Mouse (Mus musculus): ENCODE measurements at regions not wholly inside any gene's neighbourhood (a gene's known extent, or its start where the extent isn't known, plus 50 kb on each side); places are given as distances from the start of the nearest gene placed in this dataset.

DNA sequence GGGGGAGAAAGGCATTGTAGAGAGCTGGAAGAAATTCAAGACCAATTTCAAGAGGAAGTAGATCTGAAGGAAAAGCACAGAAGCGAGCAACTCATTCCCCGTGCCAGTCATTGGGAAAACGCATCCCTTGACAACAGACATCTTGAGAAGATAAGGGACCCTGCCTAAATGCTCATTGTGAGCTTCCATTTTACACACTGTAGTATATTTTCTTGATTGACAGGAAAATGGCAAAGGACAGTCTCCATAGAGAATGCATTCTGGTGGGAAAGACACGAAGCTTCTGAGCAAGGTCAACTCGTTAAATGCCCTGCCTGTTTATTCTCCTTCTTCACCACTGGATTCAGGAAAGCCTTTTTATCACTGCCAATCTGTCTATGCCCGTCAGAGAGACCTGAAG lies 424.1 kb upstream of the Vwc2 start:
- no peak overlapping the region for H3K9ac ChIP-seq
- H3K4me1 ChIP-seq (replicated peaks; ENCODE audit: control insufficient read depth, insufficient read depth, low read length): no peaks in the 10 kb centered on the region
- no peak overlapping the region for H3K4me3 ChIP-seq (replicated peaks; ENCODE audit: low read length)
- ATAC-seq (ENCODE audit: low FRiP score) (peak; percentile 24; the same call in 1 of the 2 replicates), DNase-seq (ENCODE audit: low spot score) (no peak)
- WGBS: 57% methylated on average over 6 of the region's 6 CpGs
- H3K36me3 ChIP-seq (replicated peaks; ENCODE audit: control insufficient read depth, insufficient read depth): no peaks in the 10 kb centered on the region
- no peaks in the 10 kb centered on the region for H3K9me3 ChIP-seq (ENCODE audit: control insufficient read depth, low read length)
- no peaks in the 10 kb centered on the region for H3K27me3 ChIP-seq (ENCODE audit: control insufficient read depth, insufficient read depth, low read length)
- H3K4me2 ChIP-seq (replicated peaks): no peak overlapping the region
- no peak overlapping the region for H3K27ac ChIP-seq

DNA sequence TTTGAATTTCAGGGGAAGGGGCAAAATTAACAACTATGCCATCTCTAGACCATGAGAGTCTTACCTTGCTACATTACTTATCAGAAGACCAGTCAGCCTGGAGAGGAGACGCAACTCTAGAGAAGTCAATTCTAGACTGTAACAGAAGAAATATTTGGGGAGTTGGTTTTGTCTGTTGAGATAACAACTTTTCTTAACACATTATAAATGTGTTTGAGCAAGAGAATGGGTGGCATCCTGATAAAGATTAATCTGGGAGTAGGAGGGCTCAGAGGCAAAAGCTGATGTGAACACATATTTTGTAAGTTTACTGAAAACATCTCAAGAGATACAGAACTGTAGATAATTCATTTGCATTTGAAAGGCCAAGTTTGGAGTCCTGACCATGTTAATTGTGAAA lies 389.0 kb upstream of the Vwc2 start:
- 100% methylated on average over 1 of the region's 1 CpGs for WGBS
- H3K36me3 ChIP-seq (replicated peaks; ENCODE audit: control insufficient read depth, insufficient read depth): no peaks in the 10 kb centered on the region
- no peak overlapping the region for H3K27ac ChIP-seq
- no peak overlapping the region for H3K4me3 ChIP-seq (replicated peaks; ENCODE audit: low read length)
- no peaks in the 10 kb centered on the region for H3K9me3 ChIP-seq (ENCODE audit: control insufficient read depth, low read length)
- ATAC-seq (ENCODE audit: low FRiP score): no peak
- no peak for DNase-seq (ENCODE audit: low spot score)
- no peak overlapping the region for H3K4me2 ChIP-seq (replicated peaks)
- no peaks in the 10 kb centered on the region for H3K4me1 ChIP-seq (replicated peaks; ENCODE audit: control insufficient read depth, insufficient read depth, low read length)
- H3K9ac ChIP-seq: no peak overlapping the region
- H3K27me3 ChIP-seq (ENCODE audit: control insufficient read depth, insufficient read depth, low read length): no peaks in the 10 kb centered on the region

DNA sequence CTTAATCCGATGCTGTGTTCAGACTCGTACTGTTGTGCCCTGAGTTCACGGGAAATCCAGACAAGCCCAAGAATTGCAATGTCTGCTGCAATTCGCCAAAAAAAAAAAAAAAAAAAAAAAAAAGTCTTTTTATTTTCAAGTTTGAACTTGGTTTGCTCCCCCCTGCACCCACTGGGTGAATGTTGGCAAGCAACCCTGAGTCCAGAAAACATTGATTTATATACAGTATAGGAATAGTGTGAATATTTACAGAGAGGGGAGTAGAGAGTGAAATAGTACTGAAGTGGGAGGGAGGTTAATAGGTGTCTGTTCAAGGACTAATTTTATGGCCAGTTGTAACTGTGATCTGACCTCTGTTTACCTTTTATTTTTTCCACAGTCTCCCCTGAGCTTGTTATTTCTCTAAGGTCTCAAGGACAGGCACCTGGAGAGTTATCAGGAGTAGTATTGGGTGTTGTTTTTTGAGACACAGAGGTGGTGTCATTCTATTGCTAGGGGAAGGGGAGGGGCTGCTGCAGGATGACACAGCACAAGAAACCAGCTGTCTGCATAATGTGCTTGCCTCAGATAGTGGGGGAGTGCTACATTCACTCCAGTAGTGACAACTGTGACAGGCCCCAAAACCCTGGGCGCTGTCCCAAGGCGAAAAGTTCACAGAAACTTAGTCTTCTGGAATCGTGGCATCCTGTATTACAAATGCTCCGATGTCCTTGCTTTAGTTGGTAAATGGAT lies 385.0 kb upstream of the Vwc2 start:
- Histone ChIP-seq H3K27ac (no peak overlapping the region), H3K4me2 (replicated peaks) (no peak overlapping the region), H3K9me3 (ENCODE audit: control insufficient read depth, low read length) (no peaks in the 10 kb centered on the region), H3K9ac (no peak overlapping the region), H3K27me3 (ENCODE audit: control insufficient read depth, insufficient read depth, low read length) (no peaks in the 10 kb centered on the region), H3K4me1 (replicated peaks; ENCODE audit: control insufficient read depth, insufficient read depth, low read length) (no peaks in the 10 kb centered on the region), H3K4me3 (replicated peaks; ENCODE audit: low read length) (no peak overlapping the region), H3K36me3 (replicated peaks; ENCODE audit: control insufficient read depth, insufficient read depth) (no peaks in the 10 kb centered on the region)
- 91% methylated on average over 8 of the region's 8 CpGs for WGBS
- no peak for ATAC-seq (ENCODE audit: low FRiP score)
- DNase-seq (ENCODE audit: low spot score): no peak

Data from hindbrain, embryonic 14.5 days (tissue).